Mouse (Mus musculus) midbrain, embryonic 11.5 days (tissue): ENCODE results near the gene Cog3. TPM values are rescaled to one million over a fixed set of nuclear protein-coding genes. Genes with fewer than 3 reads are reported as not detected.
A peak's percentile ranks its signal among the peaks of the same experiment; 100 is the strongest.
"Not testable (repeated sequence)": the region's sequence is repeated elsewhere in the genome, so short reads cannot be mapped to it uniquely, and the experiment has no call there.

ENCODE experiments used
- ATAC-seq: fragments of 200-750 bp; cut with Nextera tagmentation; 2 replicates; pipeline ENCODE4 v1.8.0; 2017; ENCODE audit warnings: moderate TSS enrichment, moderate library complexity; ENCODE audit not compliant: low FRiP score
- DNase-seq: peaks from one replicate; pipeline ENCODE4 v3.0.0; 2015; ENCODE audit warnings: low spot score; ENCODE audit errors: missing footprints
- H3K27ac ChIP-seq: fragments of 300-500 bp; sonication (generic); 2 replicates; pipeline ENCODE4 v1.5.1; 2014; ENCODE audit warnings: low read depth, low read length
- H3K27me3 ChIP-seq: fragments of 300-500 bp; sonication (generic); 2 replicates; pipeline ENCODE4 v1.6.1; 2014; ENCODE audit warnings: mild to moderate bottlenecking, low read length, moderate library complexity, mixed read lengths; ENCODE audit not compliant: control insufficient read depth, insufficient read depth
- H3K36me3 ChIP-seq: fragments of 300-500 bp; sonication (generic); 2 replicates; pipeline ENCODE4 v1.6.1; 2014; ENCODE audit warnings: mild to moderate bottlenecking, low read length, moderate library complexity, mixed read lengths; ENCODE audit not compliant: control insufficient read depth, insufficient read depth
- H3K4me1 ChIP-seq: fragments of 300-500 bp; sonication (generic); 2 replicates; pipeline ENCODE4 v1.6.1; 2014; ENCODE audit warnings: low read length; ENCODE audit not compliant: control insufficient read depth, insufficient read depth
- H3K4me2 ChIP-seq: fragments of 300-500 bp; sonication (generic); 2 replicates; pipeline ENCODE4 v1.6.1; 2014; ENCODE audit warnings: mild to moderate bottlenecking, moderate library complexity
- H3K4me3 ChIP-seq: fragments of 300-500 bp; sonication (generic); 2 replicates; pipeline ENCODE4 v1.5.1; 2014; ENCODE audit warnings: low read depth, low read length
- H3K9ac ChIP-seq: fragments of 300-500 bp; sonication (generic); 2 replicates; pipeline ENCODE4 v1.6.1; 2014; ENCODE audit warnings: low read length
- H3K9me3 ChIP-seq: fragments of 300-500 bp; sonication (generic); 2 replicates; pipeline ENCODE4 v1.6.1; 2016; ENCODE audit warnings: low read length; ENCODE audit not compliant: control insufficient read depth
- WGBS: fragments of 180-500 bp; shearing (Covaris S2); extraction: QIAGEN DNeasy Blood & Tissue Kit; methylation state at CpG from one replicate; pipeline ENCODE4 v1.1.7; 2014; 5-methylcytosine and 5-hydroxymethylcytosine counted together
- polyA plus RNA-seq: library from polyadenylated mRNA; unstranded; fragments of >200 nt; fragmentation: Nextera tagmentation; extraction: Ambion mirVana; gene quantifications from 2 replicates; pipeline ENCODE4 v1.2.1, GENCODE M21; 2014

The Cog3 gene
- polyA plus RNA-seq, 1 experiment from 2014 or later, result 23.3 TPM

DNA sequence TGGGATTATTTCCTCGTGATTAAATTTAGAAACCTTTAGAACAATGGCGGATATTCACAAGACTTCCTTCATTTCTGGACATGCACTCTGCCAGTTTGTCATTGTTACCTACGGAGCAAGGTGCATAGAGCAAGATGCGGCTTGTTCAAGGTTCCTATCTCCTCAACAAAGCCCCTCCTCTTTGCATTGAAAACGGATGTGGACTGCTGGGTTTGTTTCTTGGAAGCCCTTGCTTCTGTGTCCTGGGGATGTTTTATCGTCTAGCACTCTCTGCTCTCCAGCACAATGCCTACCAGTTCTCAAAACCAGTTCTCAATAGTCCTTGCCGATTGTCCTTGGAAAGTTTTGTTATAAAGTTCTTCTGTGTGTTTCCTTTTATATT lies 33.5 kb upstream of the Cog3 start:
- Histone ChIP-seq H3K27ac (no peak overlapping the region), H3K27me3 (peaks cover 5% of the 10 kb centered on the region), H3K4me3 (no peak overlapping the region), H3K9me3 (no peaks in the 10 kb centered on the region), H3K36me3 (no peaks in the 10 kb centered on the region), H3K4me2 (no peak overlapping the region; the same call in 1 of the 2 replicates), H3K9ac (no peak overlapping the region), H3K4me1 (no peaks in the 10 kb centered on the region)
- WGBS, result 31% methylated on average over 7 of the region's 7 CpGs
- DNase-seq (no peak), ATAC-seq (no peak)

DNA sequence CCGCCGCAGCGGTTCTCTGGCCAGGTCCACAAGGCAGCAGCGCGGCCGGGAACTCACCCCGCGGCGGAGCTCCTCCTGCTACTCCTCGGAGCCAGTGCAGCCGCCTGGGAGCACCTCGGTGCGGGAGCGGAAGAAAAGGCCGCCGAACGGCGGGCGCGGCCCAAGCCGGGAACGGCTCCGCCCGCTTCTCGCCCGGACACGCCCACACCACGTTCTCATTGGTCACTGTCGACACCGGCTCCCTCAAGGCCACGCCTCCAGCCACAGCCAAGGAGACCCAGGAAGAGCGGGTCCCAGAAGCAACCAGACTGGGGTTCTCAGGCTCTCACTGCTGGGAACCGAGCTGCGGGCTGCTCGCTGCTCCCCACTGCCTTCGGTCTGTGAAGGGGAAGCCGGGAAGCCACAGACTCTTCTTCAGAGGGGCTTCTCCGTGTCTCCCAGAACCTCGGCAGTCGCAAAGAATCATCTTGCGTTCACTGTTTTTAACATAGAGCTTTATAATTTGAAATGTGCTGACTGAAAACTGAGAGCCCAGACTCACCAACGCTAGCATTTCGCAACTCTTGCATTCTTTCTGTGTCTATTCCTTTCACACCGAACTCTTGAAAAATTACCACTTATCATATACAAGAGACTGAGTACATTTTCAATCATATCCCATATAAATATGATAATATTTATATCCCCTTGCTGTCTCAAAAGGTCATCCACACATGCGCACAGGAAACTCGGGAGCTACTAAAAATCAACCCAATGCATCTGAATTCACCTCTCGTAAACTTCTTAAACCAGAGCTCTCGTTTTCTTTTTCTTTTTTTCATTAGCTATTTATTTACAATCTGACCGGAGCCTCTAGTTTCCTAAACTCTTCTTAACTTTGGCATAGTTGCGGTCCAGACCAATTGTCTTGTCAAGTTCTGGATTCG lies 32.8 kb upstream of the Cog3 start, which contains the start of gene Slc25a30:
Slc25a30 (minus strand) TSS at position 170 of the 926 bp plus-strand sequence.
- ATAC-seq (peak; percentile 99), DNase-seq (peak; percentile 99)
- Histone ChIP-seq H3K36me3 (no peaks in the 10 kb centered on the region), H3K4me1 (no peaks in the 10 kb centered on the region), H3K9me3 (no peaks in the 10 kb centered on the region), H3K4me3 (peak within 1 kb of the TSS; percentile 71), H3K27me3 (peaks cover 5% of the 10 kb centered on the region), H3K4me2 (peak within 1 kb of the TSS; percentile 67), H3K9ac (peak within 1 kb of the TSS; percentile 81), H3K27ac (peak within 1 kb of the TSS; percentile 84)
- 8% methylated on average over 51 of the region's 51 CpGs for WGBS

DNA sequence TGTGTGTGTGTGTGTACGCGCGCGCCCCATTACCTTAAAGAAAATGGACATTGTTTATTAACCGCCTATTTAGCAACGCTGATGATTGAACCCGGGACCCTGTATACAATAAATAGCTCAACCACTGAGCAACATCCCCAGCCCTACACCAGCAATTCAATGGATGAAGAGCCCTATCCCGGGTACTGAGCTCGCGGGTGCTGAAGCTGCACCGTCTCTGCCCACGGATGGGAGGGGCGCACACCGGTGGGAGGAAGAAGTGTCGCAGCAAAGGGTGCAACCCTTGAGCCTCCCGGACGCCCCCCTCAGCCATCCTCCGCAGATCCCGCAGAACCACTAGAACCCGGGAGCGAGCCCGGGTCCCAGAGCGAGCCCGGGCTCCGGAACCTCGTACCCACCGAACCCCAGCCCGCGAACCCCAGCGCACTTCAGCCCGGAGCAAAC lies 32.1 kb upstream of the Cog3 start:
- H3K27ac ChIP-seq, result peak overlapping the region; percentile 84
- peak overlapping the region; percentile 71 for H3K4me3 ChIP-seq
- WGBS, result under 1% methylated on average over 31 of the region's 31 CpGs
- ATAC-seq, result peak; percentile 85
- DNase-seq, result no peak
- peak overlapping the region; percentile 67 for H3K4me2 ChIP-seq
- no peaks in the 10 kb centered on the region for H3K9me3 ChIP-seq
- H3K9ac ChIP-seq, result peak overlapping the region; percentile 81
- H3K27me3 ChIP-seq, result peaks cover 5% of the 10 kb centered on the region
- H3K36me3 ChIP-seq, result no peaks in the 10 kb centered on the region
- no peaks in the 10 kb centered on the region for H3K4me1 ChIP-seq

DNA sequence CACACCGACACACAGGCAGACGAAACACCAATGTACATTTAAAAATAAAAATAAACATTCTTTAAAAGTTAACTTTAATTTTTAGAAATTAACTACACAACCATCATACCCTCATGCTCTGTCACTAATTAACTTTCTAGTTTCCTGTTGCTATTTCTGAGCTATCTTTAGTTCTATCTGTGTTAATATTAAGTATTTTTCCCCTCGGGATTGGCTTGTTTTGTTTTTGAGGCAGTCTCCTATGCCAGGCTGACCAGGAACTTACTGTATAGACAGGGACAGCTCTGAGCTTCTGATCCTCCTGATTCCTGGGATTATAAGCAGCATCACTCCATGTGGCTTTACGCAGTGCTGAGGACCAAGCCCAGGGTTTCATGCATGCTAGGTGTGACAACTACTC lies 25.6 kb upstream of the Cog3 start:
- ATAC-seq (no peak), DNase-seq (no peak)
- Histone ChIP-seq H3K4me1 (no peaks in the 10 kb centered on the region), H3K4me3 (no peak overlapping the region), H3K9ac (no peak overlapping the region), H3K4me2 (no peak overlapping the region), H3K9me3 (no peaks in the 10 kb centered on the region), H3K27ac (no peak overlapping the region), H3K36me3 (no peaks in the 10 kb centered on the region), H3K27me3 (no peaks in the 10 kb centered on the region)
- 91% methylated on average over 4 of the region's 4 CpGs for WGBS

DNA sequence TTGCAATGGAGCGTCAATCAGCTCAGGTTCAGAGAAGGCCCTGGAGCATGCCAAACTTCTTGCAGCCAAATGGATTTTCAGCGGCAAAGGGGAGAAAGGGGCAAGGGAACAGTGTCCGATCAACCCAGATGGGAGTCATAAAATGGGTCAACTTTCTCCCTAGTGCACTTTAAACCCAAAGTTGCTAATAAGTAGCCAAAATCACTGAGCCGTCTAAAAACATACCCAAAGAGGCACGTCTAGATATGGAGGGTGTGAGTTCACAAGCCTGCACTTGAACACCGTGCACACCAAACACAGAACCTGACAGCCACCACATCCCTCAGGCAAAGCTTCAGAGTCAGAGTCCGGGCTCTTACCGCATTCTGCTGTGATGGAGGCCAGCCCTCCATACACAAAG lies 22.3 kb upstream of the Cog3 start:
- no peaks in the 10 kb centered on the region for H3K36me3 ChIP-seq

DNA sequence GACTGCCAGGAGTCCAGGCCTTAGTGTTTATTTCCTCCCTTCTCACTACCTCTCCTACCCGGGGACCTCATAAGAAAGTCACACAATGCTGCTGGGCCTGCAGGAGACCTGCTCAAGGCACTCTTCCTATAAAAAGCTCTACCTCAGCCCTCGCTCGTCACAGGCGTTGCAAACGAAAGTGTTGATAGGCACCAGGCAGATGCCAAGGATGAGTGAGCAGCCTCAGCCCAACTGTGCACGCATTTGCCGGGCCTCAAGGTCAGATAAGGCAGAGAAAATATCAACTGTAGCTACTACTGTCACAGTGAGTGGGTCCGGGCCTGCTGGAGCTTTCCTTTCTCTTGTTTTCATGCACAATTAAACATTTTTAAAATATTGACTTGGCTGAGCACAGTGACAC lies 19.1 kb upstream of the Cog3 start:
- Histone ChIP-seq H3K4me3 (no peak overlapping the region), H3K9me3 (no peaks in the 10 kb centered on the region), H3K36me3 (0 out of 2 replicates have a peak, but pooled peaks cover 2% of the 10 kb centered on the region), H3K27ac (no peak overlapping the region), H3K9ac (no peak overlapping the region), H3K4me1 (no peaks in the 10 kb centered on the region), H3K4me2 (no peak overlapping the region), H3K27me3 (no peaks in the 10 kb centered on the region)
- no peak for ATAC-seq
- no peak for DNase-seq
- 93% methylated on average over 8 of the region's 8 CpGs for WGBS

More for the DNA sequence above, 22.3 kb upstream of the Cog3 start:
- H3K9ac ChIP-seq, result no peak overlapping the region
- no peak for DNase-seq
- H3K27me3 ChIP-seq, result no peaks in the 10 kb centered on the region
- 90% methylated on average over 8 of the region's 8 CpGs for WGBS
- H3K4me3 ChIP-seq, result no peak overlapping the region
- H3K27ac ChIP-seq, result no peak overlapping the region
- no peak overlapping the region for H3K4me2 ChIP-seq
- no peaks in the 10 kb centered on the region for H3K4me1 ChIP-seq
- no peaks in the 10 kb centered on the region for H3K9me3 ChIP-seq
- no peak for ATAC-seq

DNA sequence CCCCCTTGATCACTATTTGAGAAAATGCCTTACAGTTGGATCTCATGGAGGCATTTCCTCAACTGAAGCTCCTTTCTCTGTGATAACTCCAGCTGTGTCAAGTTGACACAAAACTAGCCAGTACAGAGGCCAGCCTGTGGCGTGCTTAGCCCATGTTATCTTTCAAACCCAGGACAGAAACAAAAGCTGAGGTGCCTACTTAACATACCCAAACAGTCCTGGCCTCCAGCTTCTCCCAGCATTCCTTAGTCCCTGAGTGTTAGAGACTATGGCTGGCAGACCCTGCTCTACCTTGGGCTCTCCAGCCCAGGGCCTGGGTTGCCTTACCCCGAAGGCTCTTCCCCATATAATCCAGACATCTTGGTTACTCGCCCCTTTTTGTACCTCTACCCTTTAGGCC lies 18.1 kb upstream of the Cog3 start:
- H3K9me3 ChIP-seq, DNase-seq, H3K4me2 ChIP-seq, H3K4me3 ChIP-seq, ATAC-seq, H3K9ac ChIP-seq, H3K4me1 ChIP-seq, H3K27me3 ChIP-seq, H3K27ac ChIP-seq, H3K36me3 ChIP-seq: not testable (repeated sequence)
- WGBS, result 90% methylated on average over 3 of the region's 3 CpGs

DNA sequence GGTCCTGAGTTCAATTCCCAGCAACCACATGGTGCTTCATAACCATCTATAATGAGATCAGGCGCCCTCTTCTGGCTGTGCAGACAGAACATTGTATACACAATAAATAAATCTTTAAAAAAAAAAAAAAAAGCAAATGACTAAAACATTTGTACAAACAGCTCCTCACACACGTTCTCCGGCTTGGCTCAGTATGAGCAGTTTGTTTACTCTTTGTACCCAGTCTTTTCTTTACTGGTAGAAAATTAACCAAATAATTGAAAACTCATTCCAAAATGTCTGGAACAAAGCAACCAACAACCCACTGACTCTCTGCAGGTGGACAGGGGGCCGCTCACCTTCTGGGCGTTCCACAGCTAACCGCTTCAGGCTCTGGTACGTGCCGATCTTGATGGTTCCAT lies 16.8 kb upstream of the Cog3 start:
- Histone ChIP-seq H3K27ac (no peak overlapping the region), H3K9ac (no peak overlapping the region), H3K4me2 (no peak overlapping the region), H3K4me1 (no peaks in the 10 kb centered on the region), H3K9me3 (no peaks in the 10 kb centered on the region), H3K4me3 (no peak overlapping the region), H3K27me3 (no peaks in the 10 kb centered on the region), H3K36me3 (0 out of 2 replicates have a peak, but pooled peaks cover 2% of the 10 kb centered on the region)
- DNase-seq (no peak), ATAC-seq (no peak)
- WGBS, result 92% methylated on average over 8 of the region's 8 CpGs

DNA sequence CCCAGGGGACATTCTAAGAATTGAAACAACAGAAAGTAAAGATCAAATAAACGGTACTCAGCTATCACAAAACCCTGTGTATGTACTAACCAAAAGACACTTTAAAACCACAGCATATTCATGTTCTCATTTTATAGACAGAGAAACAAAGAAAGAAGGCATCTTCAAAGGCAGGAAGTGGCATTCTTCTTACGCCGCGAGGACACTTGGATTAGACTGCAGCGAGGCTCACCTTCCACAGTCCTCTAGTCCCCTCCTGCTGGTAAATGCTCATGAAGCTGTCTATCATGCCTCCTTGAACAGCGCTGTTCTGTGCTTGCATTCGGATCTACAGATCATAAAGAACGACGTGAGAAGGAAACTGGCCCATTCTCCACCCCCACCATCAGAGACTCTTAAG lies 15.0 kb upstream of the Cog3 start:
- DNase-seq (no peak), ATAC-seq (no peak)
- 88% methylated on average over 9 of the region's 9 CpGs for WGBS
- Histone ChIP-seq H3K9me3 (no peaks in the 10 kb centered on the region), H3K36me3 (0 out of 2 replicates have a peak, but pooled peaks cover 2% of the 10 kb centered on the region), H3K27ac (no peak overlapping the region), H3K9ac (no peak overlapping the region), H3K4me3 (no peak overlapping the region), H3K4me1 (no peaks in the 10 kb centered on the region), H3K27me3 (no peaks in the 10 kb centered on the region), H3K4me2 (no peak overlapping the region)
